Mouse (Mus musculus) mesoderm, embryonic 11.5 days (tissue): ENCODE measurements at regions not wholly inside any gene's neighbourhood (a gene's known extent, or its start where the extent isn't known, plus 50 kb on each side); places are given as distances from the start of the nearest gene placed in this dataset.
A peak's percentile ranks its signal among the peaks of the same experiment; 100 is the strongest.

Experiments
- DNase-seq: peaks from one replicate; pipeline ENCODE4 v3.0.0-alpha.2; 2012; ENCODE audit warnings: low read depth, low spot score

- DNase-seq, result no peak
These were observed 52.5 kb downstream of the Adm start for GRCm38 (mm10) chr7:110679916-110680315.

- DNase-seq, result no peak
These were observed 55.5 kb downstream of the Adm start for GRCm38 (mm10) chr7:110682911-110683310.

DNA sequence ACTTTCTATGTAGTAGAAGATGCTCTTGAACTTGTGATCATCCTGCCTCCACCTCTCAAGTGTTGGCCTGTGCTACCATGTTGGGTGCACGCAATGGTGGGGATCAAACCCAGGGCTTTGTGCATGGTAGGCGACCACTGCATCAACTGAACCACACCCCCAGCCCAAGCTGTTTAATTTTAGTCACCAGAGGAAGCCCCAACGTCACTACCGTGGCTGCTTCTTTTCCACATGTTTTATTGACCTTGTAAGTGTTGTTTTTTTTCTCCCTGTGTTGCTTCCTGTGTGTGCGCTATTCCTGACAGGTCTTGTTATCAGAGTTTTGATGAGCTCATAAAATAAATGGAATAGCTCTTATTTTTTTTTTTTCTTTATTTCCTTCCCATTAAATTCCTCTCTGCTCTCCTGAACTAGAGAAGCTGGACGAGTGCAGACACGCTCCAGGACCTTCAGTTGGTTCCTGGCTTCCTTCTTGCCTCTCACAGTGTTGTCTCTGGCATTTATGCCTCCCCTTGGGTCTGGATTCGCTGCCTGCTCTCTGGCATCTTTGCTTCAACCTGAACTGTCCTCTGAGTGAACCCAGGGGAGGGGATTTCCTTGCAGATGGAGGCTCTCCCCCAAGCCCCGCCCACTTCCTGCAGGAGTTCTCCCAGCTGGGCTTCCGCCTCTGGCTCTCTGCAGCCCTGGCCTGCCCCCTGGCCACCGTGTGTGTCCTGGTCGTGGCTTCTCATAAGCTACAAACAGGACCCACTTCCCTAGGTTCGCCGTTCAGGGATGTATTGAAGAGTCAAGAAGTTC, 61.6 kb downstream of the Adm start:
- DNase-seq, result peak; percentile 80

DNA sequence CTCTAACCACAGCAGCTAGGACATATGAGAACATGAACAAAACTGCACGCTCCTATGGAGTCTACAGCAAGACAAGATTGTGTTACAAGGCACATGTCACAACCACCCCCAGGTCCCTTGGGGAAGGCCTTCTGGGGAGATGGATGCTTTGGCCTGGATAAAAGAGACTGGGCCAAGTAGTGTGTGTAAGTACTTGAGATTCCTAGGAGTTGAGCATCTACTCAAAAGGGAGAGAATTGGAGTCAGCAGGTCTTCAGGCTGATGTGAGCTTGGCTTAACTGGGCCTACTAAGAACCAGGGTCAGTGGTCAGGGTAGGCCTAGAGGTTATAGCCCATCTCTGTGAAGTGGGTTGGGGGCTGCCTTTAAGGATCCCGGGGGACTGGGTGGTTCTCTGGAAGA, 62.8 kb downstream of the Adm start:
- DNase-seq, result no peak

GRCm38 (mm10) chr7:110690856-110691255, 63.4 kb downstream of the Adm start:
- no peak for DNase-seq

- DNase-seq, result no peak
These were observed 66.8 kb downstream of the Adm start for GRCm38 (mm10) chr7:110694262-110694661.

- DNase-seq, result no peak
These were observed 68.3 kb downstream of the Adm start for GRCm38 (mm10) chr7:110695729-110696128.

- no peak for DNase-seq
These were observed 69.5 kb upstream of the Ampd3 start for GRCm38 (mm10) chr7:110698211-110699153.

GRCm38 (mm10) chr7:110699596-110699995, 68.4 kb upstream of the Ampd3 start:
- no peak for DNase-seq

GRCm38 (mm10) chr7:110701681-110702413, 66.2 kb upstream of the Ampd3 start:
- DNase-seq, result peak; percentile 74

DNA sequence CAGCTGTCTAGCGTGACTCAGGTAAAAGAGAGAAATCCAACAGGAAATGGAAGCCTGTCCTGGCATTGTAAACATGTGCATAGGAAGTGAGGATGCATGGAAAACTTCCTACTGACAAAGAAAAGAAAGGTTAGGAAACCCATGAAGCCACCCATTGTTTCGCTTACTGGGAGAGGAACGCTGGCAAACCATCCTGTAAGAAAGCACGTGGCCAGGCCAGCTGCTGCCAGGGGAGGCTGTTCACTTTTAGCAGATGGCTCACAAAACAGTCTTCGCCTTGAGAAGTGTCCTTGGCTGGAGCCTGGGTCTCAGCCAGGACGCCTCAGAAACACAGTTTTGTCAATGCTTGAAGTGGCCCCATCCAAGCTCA, 65.6 kb upstream of the Ampd3 start:
- DNase-seq, result no peak

DNA sequence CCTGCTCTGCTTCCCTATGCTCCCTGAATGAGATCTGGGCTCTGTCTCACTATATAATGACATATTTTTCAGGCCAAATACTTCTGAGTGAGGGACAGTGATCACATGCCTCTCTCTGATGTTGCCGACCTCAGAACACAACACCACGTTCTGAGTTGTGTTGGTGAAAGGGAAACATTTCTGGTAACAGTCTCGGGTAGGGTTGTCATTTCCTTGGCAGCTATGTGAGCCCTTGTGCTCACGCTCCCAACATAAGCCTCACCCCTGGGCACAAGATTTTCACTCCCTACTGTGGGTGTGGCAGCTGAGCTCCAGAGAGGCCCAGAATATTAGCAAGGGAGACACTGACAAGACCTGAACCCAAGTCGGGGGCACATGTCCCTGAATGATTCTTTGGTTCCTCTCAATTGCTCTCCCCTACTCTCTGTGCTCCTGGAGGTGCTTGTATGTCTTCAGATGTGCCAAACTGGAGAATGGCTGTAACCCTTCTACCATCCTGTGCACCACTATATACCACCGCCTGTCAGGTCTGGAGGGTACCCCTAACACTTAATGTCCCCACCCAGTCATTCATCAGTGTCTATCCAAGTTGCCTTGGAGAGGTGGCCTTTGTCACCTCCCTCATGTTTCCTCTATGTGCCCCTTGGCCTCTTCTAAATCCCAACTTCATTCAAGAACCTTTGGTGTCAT, 62.5 kb upstream of the Ampd3 start:
- no peak for DNase-seq

GRCm38 (mm10) chr7:110706001-110706695, 61.9 kb upstream of the Ampd3 start:
- no peak for DNase-seq

DNA sequence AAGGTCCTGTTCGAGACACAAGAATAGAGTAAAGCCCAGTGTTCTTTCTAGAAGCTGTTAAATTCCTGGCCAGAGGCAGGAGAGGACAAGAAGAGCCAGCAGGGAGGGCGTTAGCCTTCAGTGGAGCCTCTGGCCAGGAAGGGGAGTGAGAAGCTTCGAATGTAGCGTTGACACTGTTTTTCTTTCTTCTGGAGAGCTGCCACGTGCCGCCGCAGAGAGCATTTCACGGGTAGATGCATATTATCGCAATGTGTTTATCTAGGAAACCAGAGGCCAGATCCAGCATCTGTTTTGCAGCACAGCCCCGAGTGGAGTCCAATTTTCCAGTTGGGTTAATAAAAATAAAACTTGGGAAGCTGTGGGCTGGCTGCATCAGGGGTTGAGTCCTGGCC, 61.3 kb upstream of the Ampd3 start:
- DNase-seq, result no peak

DNA sequence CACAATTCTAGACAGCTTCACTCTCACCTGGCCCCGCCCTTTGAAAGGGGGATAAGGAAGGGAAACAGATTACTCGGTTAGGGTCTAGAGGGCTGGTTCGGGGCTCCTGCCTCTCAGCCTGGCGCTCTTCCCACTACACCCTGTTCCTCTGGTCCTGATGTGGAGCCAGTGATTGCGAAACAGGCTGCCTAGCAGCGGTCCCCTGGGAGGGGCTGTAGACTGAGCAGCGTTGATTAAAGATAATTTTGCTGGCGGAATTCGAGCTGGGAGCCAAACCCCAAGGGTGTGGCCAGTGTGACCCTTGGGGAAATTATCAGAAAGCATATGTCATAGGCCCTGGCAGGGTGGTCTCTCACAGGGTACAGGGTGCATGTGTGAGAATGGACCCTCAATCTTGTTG, 59.9 kb upstream of the Ampd3 start:
- no peak for DNase-seq

DNA sequence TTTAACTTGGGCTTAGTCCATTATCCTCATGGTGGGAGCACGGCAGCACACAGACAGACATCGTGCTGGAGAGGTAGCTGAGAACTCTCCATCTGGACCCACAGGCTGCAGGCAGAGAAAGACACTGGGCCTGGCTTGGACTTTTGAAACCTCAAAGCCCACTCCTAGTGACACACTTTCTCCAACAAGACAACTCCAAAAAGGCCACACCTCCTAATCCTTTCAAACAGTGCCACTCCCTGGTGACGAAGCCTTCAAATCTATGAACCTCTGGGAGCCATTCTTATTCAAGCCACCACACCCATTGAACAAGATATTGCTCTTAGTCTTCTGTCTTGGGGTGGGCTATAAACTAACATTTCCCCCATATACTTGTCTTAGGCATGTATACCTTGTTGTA, 59.2 kb upstream of the Ampd3 start:
- DNase-seq, result no peak

GRCm38 (mm10) chr7:110709606-110710005, 58.4 kb upstream of the Ampd3 start:
- no peak for DNase-seq

- DNase-seq, result no peak
These were observed 57.6 kb upstream of the Ampd3 start for GRCm38 (mm10) chr7:110710256-110710962.

DNA sequence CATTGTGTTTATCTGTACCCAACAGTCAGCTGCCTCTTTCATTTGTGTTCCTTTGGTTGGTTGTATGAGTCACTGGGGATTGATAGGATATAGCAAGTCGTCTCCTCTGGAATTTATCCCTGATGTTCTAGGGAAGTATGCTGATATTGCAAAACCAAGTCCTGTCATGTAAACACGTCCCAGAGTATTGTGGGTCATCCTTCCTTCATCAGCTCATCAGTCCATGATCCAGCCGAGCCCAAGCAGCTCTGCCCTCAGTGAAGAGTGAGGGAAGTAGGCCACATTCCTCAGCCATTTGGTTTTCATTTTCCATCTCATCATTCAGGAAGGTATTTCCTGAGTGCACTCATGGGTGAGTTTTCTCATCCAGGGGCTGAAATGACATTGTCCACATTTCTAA, 54.3 kb upstream of the Ampd3 start:
- no peak for DNase-seq

GRCm38 (mm10) chr7:110715110-110715509, 52.9 kb upstream of the Ampd3 start:
- DNase-seq, result no peak
